Mouse (Mus musculus) embryonic stem cell, embryonic (primary cell): ENCODE data around the gene A730071L15Rik.

ENCODE experiments used
- CTCF ChIA-PET, 4 experiments: fragments of 300-600 bp in 2 of 4; fragments of 350-600 bp in 2 of 4; sonication (Branson Sonifier 250); formaldehyde crosslinking; loops; one replicate each; lab custom pipeline; 2022; ENCODE audit warnings: inconsistent platforms in 2 of 4; lab: Charles Lee
- POLR2A ChIA-PET, 4 experiments: fragments of 300-600 bp in 2 of 4; fragments of 350-600 bp in 2 of 4; sonication (Branson Sonifier 250); formaldehyde crosslinking; loops; one replicate each; lab custom pipeline; 2022; ENCODE audit warnings: antibody characterized with exemption in 4 of 4, inconsistent platforms in 1 of 4; lab: Charles Lee

Gene A730071L15Rik

GRCm38 (mm10) chr11:6175506-6175905 is 24.3 kb upstream of the A730071L15Rik start:
- CTCF ChIA-PET, result interaction anchor here in 1 of 4 experiments (0.6 kb wide), 1 partner anchor 9 kb away, joined by 4 read pairs; no protein-coding TSS in a partner anchor
- POLR2A ChIA-PET, result interaction anchor here in 1 of 4 experiments (2.0 kb wide), 1 partner anchor 21 kb away, joined by 6 read pairs; no protein-coding TSS in a partner anchor

- ChIA-PET CTCF (interaction anchor here in 3 of 4 experiments (0.6 to 2.4 kb wide), 6 partner anchors 10 to 234 kb away, joined by 3 to 22 read pairs (median 4); no protein-coding TSS in a partner anchor), POLR2A (interaction anchor here in 2 of 4 experiments (0.7 to 7.1 kb wide), 10 partner anchors 9 to 111 kb away, joined by 3 to 58 read pairs (median 19); no protein-coding TSS in a partner anchor)
These were observed 21.9 kb upstream of the A730071L15Rik start for GRCm38 (mm10) chr11:6177781-6178420.

- CTCF ChIA-PET, result interaction anchor here (0.6 to 2.4 kb wide), 7 partner anchors 9 to 226 kb away, joined by 3 to 22 read pairs (median 4); no protein-coding TSS in a partner anchor
- POLR2A ChIA-PET, result interaction anchor here in 3 of 4 experiments (0.5 to 7.1 kb wide), 20 partner anchors 10 to 188 kb away, joined by 3 to 58 read pairs (median 6); partner anchors contain the start of genes A730071L15Rik (in 2 of the 3), Nudcd3 (in 2 of the 3), Camk2b (in 1 of the 3) and Ddx56 (in 1 of the 3)
These were observed 21.1 kb upstream of the A730071L15Rik start for GRCm38 (mm10) chr11:6178673-6179166.

- ChIA-PET POLR2A (interaction anchor here in 3 of 4 experiments (0.5 to 7.1 kb wide), 26 partner anchors 9 to 230 kb away, joined by 3 to 58 read pairs (median 5); partner anchors contain the start of genes A730071L15Rik (in 2 of the 3), Nudcd3 (in 2 of the 3), Camk2b (in 1 of the 3) and Ddx56 (in 1 of the 3)), CTCF (interaction anchor here (0.6 to 2.4 kb wide), 10 partner anchors 8 to 292 kb away, joined by 3 to 22 read pairs (median 4); no protein-coding TSS in a partner anchor)
These were observed 20.6 kb upstream of the A730071L15Rik start for GRCm38 (mm10) chr11:6179194-6179593.

GRCm38 (mm10) chr11:6180811-6181399 is 18.9 kb upstream of the A730071L15Rik start:
- POLR2A ChIA-PET, result interaction anchor here (0.6 to 7.1 kb wide), 30 partner anchors 7 to 1022 kb away, joined by 3 to 58 read pairs (median 4); partner anchors contain the start of genes A730071L15Rik (in 2 of the 4), Ddx56 (in 2 of the 4), Nudcd3 (in 2 of the 4) and Camk2b (in 1 of the 4)
- CTCF ChIA-PET, result interaction anchor here in 3 of 4 experiments (0.7 to 1.8 kb wide), 10 partner anchors 15 to 295 kb away, joined by 3 to 7 read pairs (median 3); partner anchors contain the start of genes Tmed4 (in 1 of the 3) and Ykt6 (in 1 of the 3)

- ChIA-PET POLR2A (interaction anchor here in 3 of 4 experiments (0.7 to 2.4 kb wide), 8 partner anchors 14 to 410 kb away, joined by 3 to 6 read pairs (median 4); no protein-coding TSS in a partner anchor), CTCF (no interaction called here)
These were observed 16.6 kb upstream of the A730071L15Rik start for GRCm38 (mm10) chr11:6183246-6183645.

GRCm38 (mm10) chr11:6184202-6184935 is 15.5 kb upstream of the A730071L15Rik start:
- CTCF ChIA-PET, result interaction anchor here in 1 of 4 experiments (0.6 to 1.5 kb wide), 2 partner anchors 194 to 457 kb away, joined by 3 to 9 read pairs; no protein-coding TSS in a partner anchor
- POLR2A ChIA-PET, result interaction anchor here in 2 of 4 experiments (0.8 to 1.8 kb wide), 2 partner anchors 31 to 53 kb away, joined by 3 to 5 read pairs; no protein-coding TSS in a partner anchor

- POLR2A ChIA-PET, result interaction anchor here (0.6 to 4.0 kb wide), 21 partner anchors 8 to 752 kb away, joined by 3 to 20 read pairs (median 4); partner anchors contain the start of genes Ddx56 (in 1 of the 4), Nudcd3 (in 1 of the 4) and Tmed4 (in 1 of the 4)
These were observed 12.4 kb upstream of the A730071L15Rik start for GRCm38 (mm10) chr11:6187399-6187798.

GRCm38 (mm10) chr11:6187878-6188277 is 12.0 kb upstream of the A730071L15Rik start:
- POLR2A ChIA-PET, result interaction anchor here (0.5 to 4.0 kb wide), 20 partner anchors 9 to 292 kb away, joined by 3 to 20 read pairs (median 4); partner anchors contain the start of genes Ddx56 (in 1 of the 4), Nudcd3 (in 1 of the 4) and Tmed4 (in 1 of the 4)

More at GRCm38 (mm10) chr11:6187399-6187798, 12.4 kb upstream of the A730071L15Rik start:
- CTCF ChIA-PET, result interaction anchor here (0.6 to 2.9 kb wide), 53 partner anchors 8 to 542 kb away, joined by 3 to 25 read pairs (median 4); partner anchors contain the start of gene Ykt6 (in 2 of the 4)

GRCm38 (mm10) chr11:6196780-6197179 is 3.0 kb upstream of the A730071L15Rik start:
- CTCF ChIA-PET, result interaction anchor here in 2 of 4 experiments (0.8 to 1.1 kb wide), 2 partner anchors 9 kb away, joined by 3 to 7 read pairs; no protein-coding TSS in a partner anchor
- POLR2A ChIA-PET, result interaction anchor here in 3 of 4 experiments (0.5 to 1.7 kb wide), 16 partner anchors 9 to 1147 kb away, joined by 3 to 12 read pairs (median 3); no protein-coding TSS in a partner anchor

More at GRCm38 (mm10) chr11:6187878-6188277, 12.0 kb upstream of the A730071L15Rik start:
- CTCF ChIA-PET, result interaction anchor here (0.6 to 2.9 kb wide), 63 partner anchors 8 to 542 kb away, joined by 3 to 25 read pairs (median 4); partner anchors contain the start of genes Ykt6 (in 2 of the 4) and Tmed4 (in 1 of the 4)

- CTCF ChIA-PET, result interaction anchor here in 2 of 4 experiments (0.5 to 0.7 kb wide), 3 partner anchors 10 to 321 kb away, joined by 3 to 4 read pairs (median 3); no protein-coding TSS in a partner anchor
- POLR2A ChIA-PET, result interaction anchor here in 3 of 4 experiments (0.6 to 2.0 kb wide), 13 partner anchors 10 to 517 kb away, joined by 3 to 8 read pairs (median 3); partner anchors contain the start of genes Camk2b (in 1 of the 3) and Ddx56 (in 1 of the 3)
These were observed 1.4 kb upstream of the A730071L15Rik start for GRCm38 (mm10) chr11:6198449-6198848.

GRCm38 (mm10) chr11:6200087-6200569 is 299 bp downstream of the A730071L15Rik start, which contains the start of gene Nudcd3:
Nudcd3 (minus strand) TSS chr11:6200415.
- ChIA-PET POLR2A (interaction anchor here (0.6 to 2.8 kb wide), 15 partner anchors 12 to 134 kb away, joined by 3 to 12 read pairs (median 3); partner anchors contain the start of genes Camk2b (in 1 of the 4) and Ddx56 (in 1 of the 4)), CTCF (interaction anchor here in 2 of 4 experiments (0.6 to 1.1 kb wide), 2 partner anchors 67 to 227 kb away, joined by 3 to 9 read pairs; partner anchors contain the start of gene Ddx56 (in 1 of the 2))

GRCm38 (mm10) chr11:6200570-6200969 is 741 bp downstream of the A730071L15Rik start:
- CTCF ChIA-PET, result interaction anchor here in 2 of 4 experiments (0.7 to 1.1 kb wide), 2 partner anchors 67 to 74 kb away, joined by 3 read pairs; partner anchors contain the start of genes Ddx56 (in 1 of the 2) and Tmed4 (in 1 of the 2)
- POLR2A ChIA-PET, result interaction anchor here (0.6 to 2.8 kb wide), 15 partner anchors 13 to 134 kb away, joined by 3 to 12 read pairs (median 3); partner anchors contain the start of genes Camk2b (in 1 of the 4) and Ddx56 (in 1 of the 4)

- CTCF ChIA-PET, result interaction anchor here in 1 of 4 experiments (0.9 kb wide), 1 partner anchor 19 kb away, joined by 3 read pairs; no protein-coding TSS in a partner anchor
These were observed 7.3 kb downstream of the A730071L15Rik start for GRCm38 (mm10) chr11:6207090-6207489.

GRCm38 (mm10) chr11:6208158-6208557 is 8.3 kb downstream of the A730071L15Rik start:
- CTCF ChIA-PET, result interaction anchor here in 1 of 4 experiments (0.9 kb wide), 1 partner anchor 20 kb away, joined by 3 read pairs; no protein-coding TSS in a partner anchor

More at GRCm38 (mm10) chr11:6207090-6207489, 7.3 kb downstream of the A730071L15Rik start:
- POLR2A ChIA-PET, result interaction anchor here in 2 of 4 experiments (0.6 kb wide), 3 partner anchors 100 to 228 kb away, joined by 3 to 4 read pairs (median 3); no protein-coding TSS in a partner anchor

More at GRCm38 (mm10) chr11:6208158-6208557, 8.3 kb downstream of the A730071L15Rik start:
- POLR2A ChIA-PET, result interaction anchor here in 1 of 4 experiments (0.7 kb wide), 1 partner anchor 56 kb away, joined by 3 read pairs; no protein-coding TSS in a partner anchor
